Mouse (Mus musculus) layer of hippocampus, adult 11-12 months (tissue): ENCODE measurements around the gene Cdh8.

Source experiments
- DNase-seq: peaks from one replicate; pipeline ENCODE4 v3.0.0; 2022; ENCODE audit warnings: low spot score

Cdh8 gene

DNA sequence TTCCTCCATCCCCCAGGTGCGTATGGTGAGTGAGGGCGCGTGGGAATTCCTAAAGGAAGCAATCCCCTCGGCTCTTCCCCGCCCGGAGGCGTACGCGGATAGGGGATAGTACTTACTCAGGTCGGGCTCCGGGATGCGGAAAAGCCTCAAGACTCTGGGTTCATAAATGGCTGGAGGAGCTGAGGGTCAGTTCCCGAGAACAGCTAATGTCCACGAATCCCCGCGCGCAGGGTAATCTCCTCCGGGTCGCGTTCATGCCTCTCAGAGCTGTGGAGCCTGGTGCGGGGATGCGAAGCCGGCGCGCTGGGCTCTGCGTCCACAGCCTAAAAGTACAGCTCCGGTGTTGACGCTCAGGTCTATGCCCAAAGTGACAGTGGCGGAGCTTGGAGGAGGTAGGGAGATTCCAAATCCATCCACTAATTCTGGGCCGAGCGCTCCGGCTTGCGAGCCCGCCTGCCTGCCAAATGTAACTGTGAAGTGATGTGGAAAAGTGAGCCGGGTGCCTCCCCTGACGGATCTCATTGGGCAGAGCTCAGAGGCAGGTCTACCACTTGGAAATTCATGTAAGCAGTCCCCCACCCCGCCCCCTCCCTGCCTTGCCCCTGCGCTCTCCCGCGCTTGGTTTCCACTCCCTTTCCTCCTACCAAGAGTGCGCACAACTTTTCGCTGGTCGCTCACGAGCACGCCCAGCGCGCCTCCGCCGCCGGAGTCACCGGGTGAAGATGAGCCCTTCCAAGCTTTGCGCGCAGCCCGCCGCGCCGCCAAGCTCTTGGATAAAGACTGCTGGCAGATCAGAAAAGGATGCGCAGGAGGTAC is at the start of gene Cdh8:
Cdh8 (minus strand) TSS at position 506 of the 816 bp plus-strand sequence.
- DNase-seq, result peak; percentile 80

DNA sequence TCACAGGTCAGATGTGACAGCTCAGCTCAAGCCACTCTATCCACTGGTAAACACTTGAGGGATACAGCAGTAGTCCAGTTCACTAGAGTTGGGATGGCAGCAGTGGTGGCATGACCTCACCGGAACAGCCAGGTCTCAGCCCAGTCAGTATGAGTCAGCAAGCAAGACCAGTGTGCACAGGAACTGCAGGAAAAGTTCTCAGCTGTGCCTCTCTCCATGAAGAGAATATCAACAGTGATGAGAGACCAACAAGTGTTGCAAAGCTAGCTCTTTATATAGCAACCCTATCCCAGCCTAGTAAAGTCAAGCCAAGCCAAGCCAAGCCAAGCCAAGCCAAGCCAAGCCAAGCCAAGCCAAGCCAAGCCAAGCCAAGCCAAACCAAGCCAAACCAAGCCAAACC is 30.2 kb upstream of the Cdh8 start:
- DNase-seq, result no peak

DNA sequence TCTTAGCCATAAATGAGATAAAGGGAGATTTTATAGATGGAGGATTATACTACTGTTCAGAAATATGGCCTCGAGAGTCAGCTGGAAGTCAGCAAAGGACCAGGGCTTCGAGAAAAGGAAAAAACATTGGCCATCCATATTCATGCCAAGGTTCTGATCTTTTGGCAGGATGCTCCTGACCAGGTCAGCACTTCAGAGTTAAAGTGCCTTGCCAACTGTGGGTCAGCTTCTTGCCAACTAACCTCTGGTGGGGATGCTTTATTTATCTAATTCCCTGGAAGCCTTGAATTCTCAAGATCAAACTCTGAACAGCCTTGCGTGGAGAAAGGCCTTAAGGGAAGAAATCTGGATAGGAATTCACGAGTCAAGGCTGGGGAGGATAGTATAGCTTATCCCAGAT is 9.6 kb upstream of the Cdh8 start:
- no peak for DNase-seq

DNA sequence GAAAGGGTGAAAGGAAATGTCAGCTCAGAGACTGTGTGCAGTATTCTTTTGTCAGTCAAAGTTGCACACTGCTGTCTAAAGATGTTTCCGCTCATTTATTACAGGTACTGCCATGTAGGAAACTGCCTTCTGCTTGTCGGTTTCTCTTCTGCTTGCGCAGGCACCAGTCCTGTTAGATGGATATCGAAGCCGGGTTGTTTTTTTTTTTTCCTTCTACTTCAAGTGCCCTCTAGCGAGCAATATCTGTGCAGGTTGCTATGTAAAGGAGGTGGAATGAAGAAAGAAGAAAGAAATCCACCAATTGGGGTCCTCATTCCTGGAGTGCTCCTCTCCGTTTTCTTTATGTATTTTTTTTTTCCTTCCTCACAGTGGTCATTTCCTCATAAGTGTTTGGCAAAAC is 5.2 kb upstream of the Cdh8 start:
- DNase-seq, result peak; percentile 22

DNA sequence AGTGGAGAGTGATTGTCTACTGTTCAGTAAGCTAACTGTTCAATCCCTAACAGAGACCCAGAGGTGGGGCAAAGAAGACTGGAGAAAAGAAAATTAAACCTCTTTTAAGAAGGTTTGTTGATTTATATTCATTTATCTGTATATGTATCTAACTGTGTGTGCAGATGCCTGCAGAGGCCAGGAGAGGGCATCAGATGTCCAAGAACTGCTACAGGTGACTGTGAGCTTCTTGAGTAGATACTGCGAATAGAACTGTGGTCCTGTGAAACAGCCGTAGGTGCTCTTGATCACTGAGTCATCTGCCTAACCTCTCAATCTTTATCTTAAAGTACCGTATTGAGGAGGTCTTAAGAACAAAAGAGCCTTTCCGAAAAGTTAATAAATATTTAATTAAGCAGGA is 3.5 kb upstream of the Cdh8 start:
- no peak for DNase-seq

DNA sequence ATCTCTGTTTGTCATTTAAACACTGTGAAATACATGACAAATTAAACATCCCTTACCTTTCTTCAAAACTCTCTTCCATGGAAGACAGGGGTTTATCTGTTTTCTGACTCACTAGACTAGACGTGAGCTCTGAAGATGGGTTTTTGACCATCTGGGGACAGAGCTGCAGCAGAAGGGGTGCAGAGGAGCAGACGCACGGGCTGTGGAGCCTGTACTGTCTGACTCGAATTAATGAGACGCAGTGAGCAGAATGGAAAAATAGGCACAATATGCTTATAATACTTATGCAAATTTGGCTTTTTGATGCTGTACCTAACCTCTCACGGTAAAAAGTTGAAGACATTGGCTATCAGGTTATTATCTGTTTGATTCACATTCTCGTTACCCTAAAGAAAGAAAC is 1.2 kb upstream of the Cdh8 start:
- peak; percentile 43 for DNase-seq

DNA sequence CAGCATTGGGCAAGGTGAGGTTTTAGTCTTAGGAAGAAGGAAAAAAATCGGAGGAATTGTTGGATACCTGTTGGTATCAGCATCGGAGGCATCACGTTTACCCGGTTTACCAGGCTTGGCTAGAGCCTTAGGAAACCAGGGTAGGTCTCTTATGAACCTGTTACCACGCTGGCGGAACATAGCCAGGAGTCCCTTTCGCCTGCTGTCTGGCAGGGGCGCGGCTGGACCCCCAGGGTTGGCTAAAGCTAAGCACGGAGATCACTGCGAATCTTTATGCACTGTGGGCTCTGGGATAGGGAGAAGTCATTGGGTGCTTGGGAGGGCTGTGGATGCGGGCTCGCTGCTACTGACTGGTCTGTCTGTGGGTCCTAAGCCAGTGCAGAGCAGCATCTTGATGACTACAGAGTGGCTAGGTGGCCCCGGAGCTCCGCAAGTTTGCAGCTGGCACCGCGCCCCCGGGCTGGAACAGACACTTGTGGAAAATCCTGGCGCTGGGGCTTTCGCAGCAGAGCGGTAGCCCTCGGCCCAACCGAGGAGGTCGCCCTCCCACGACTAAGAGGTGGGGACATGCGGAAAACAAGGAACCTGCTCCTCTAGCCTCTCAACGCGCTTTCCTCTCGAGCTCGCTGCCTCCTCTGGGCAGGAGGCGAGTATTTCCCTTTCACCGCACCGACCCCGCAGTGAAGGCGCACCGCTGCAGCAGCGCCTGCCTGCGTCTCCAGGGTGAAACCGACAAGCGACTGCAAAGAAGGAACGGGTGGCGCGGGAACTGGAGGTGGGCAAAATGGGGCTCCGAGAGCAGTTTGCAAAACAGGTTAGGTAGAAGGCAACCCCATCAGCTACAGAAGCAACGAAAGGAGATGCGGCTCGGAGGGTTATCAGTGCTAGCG is 950 bp downstream of the Cdh8 start:
- DNase-seq, result peak; percentile 42

DNA sequence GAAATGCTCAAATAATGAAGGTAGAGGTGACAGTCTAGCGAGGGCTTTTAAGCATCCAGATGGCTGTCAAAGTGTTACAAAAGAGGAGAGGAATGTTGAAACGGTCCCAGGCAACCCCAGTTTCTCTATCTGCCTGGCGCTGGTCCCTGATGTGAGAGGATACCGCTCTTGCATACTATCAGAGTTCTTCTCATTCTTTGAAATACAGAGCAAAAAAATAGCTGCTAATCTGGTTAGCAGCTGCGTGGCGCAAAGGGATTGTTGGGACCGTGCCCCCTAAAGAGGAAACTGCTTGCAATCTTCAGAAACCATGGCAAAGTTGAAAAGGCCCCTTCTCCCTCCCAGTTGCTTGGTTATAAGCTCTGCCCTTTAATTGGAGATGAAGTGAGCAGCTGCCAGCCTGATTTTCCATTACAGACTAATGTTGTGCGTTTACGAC is 1.8 kb downstream of the Cdh8 start:
- DNase-seq, result no peak

DNA sequence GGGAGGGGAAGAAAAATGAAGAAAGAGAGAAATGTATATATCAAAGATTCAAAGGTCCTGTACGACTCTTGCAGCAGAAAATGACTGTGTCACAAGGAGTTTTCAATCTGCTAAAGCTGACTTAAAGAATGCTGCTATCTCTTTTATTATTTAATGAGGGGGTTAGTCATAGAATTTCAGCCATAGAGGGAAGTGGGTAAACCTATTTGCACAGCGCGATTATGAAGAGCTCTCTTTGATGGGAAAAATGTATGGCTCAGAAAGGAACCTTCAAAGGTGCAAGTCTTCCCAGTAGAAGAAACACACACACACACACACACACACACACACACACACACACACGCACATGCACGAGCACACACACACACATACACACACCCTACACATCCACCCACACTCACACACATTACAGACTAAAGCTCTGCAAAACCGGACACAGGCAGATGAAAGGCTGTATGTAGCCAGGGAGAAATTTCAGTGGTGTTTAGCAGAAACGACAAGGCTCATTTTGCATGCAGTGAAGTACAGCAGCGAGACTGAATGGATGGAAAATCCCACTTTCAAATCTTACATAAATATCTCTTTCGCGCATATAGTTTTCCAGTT is 2.3 kb downstream of the Cdh8 start:
- no peak for DNase-seq

DNA sequence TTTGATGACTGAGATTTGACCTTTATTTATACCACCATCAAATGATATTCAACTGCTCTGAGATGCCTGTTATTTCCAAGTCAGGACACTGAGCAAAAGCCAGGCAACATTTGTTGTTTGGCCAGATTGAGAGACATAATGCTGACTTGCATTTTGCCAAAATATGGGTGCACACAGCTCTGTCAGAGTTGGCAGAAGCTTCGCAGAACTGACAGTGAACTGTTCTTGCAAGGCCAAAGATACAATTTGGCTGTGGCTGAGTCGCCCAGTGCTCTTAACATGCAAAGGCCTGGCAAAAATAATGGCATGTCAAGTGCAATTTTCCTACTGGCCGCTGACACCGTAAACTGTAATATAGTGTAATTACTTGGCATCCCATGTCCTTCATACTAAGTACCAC is 22.4 kb downstream of the Cdh8 start:
- DNase-seq, result no peak

DNA sequence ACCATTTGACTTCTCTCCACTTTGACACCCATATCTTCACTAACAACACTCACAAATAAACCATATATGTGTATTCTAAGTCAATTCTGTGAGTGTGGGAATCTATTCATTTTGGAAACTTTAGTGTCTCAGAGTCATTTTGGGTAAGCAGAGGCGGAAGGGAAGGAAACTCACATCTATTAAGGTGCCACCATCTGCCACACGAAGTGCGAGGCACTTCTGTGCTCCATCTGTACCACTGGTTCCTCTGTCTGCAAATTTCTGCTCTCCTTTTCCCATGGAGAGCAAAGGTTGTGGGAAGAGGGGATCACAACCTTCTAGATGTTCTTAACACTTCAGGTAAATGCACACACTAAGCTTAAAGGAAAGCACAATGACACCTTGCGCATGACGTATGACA is 46.2 kb downstream of the Cdh8 start:
- DNase-seq, result no peak

DNA sequence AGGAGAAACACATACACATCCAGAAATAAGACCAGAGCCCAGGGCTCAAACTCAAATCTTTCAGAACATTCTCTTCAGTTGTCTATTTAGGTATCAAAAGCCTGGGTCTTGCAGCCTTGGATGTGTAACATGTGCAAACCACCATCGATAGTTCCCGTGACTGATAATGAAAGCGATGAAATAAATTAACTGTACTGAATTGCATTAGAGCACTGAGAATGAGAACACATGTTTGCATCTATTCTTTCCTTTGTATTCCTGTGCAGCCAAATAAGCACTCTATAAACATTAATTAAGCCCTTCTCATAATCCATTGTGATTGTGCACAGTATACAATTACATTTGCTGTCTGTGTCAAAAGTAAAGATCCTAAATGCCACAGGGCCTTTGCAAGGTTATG is 47.1 kb downstream of the Cdh8 start:
- no peak for DNase-seq

DNA sequence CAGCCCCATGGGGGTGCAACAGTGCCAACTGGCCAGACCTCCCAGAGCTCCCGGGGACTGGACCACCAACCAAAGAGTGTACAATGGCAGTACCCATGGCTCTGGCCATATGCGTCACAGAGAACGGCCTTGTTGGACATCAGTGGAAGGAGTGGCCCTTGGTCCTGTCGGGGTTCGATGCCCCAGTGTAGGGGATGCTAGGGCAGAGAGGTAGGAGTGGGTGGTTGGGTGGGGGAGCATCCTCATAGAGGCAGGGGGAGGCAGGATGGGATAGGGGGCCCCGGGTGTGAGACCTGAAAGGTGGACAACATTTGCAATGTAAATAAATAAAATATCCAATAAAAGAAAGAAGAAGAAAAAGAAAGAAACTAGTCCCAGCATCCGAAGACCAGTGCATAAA is 47.8 kb downstream of the Cdh8 start:
- no peak for DNase-seq

DNA sequence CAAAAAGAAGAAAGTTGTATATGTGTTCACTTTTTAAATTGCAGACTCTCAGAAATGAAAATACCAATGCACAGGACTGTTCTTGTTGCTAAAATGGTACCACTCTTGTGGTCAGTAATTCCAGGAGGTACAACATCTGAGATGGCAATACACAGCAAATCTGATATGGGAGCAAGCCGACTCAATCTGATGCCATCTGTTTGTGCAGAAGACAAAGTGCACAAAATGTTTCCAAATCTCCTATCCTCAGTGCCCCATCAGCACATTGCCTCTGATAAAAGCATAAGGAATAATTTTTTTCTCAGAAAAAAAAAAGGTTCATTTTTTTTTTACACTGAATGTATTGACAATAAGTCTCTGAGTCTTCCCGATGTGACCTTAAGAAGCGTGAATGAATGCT is 62.3 kb downstream of the Cdh8 start:
- DNase-seq, result no peak

DNA sequence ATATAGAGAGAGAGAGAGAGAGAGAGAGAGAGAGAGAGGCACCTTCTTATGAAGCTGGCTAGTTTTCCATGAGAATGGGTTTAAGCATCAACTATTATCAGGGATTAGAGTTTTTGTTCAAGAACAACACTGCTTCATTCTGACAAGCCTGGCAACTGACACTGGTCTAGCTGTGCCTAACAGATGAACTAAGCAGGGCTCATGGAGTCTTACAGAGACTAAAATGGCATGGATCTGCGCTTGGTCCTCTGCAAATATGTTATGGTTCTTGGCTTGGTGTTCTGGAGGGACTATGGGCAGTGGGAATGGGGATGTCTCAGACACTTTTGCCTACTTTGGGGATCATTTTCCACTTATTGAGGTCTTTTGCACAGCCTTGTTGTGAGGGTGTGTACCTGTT is 63.0 kb downstream of the Cdh8 start:
- DNase-seq, result no peak

DNA sequence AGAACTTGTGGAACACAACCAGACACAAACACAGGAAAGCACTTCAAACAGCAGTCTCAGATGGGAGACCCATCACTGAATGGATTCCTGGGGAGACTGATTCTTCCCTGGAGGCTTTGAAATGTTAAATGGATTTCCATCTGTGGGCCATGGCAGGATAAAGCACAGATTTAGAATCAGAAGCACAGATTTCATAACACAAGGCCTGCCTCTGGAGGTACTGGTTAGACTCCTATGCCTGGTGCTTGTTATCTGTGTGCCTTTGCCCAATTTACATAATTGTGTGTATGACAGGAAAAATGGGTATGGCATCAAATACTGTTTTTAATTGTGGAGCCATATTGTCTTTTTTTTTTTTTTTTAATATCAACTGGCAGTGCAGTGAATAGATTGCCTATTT is 66.8 kb downstream of the Cdh8 start:
- DNase-seq, result no peak

DNA sequence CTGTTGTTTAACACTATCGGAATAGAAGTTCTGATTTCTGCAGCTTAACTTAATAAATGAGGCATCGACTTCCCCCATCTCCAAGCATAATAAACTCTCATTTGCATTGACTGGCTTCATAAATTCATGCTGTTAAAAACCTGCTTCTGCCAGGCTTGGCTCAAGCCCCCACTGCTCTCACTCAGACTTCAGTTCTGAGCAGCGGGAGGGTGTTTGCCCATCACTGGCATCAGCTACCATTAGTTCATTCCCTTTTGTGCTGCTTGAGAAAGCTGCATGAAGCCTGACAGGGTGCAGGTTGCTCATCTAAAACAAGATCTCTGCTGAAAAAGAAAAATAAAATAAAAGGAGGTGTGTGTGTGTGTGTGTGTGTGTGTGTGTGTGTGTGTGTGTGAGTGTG is 67.7 kb downstream of the Cdh8 start:
- DNase-seq, result no peak

DNA sequence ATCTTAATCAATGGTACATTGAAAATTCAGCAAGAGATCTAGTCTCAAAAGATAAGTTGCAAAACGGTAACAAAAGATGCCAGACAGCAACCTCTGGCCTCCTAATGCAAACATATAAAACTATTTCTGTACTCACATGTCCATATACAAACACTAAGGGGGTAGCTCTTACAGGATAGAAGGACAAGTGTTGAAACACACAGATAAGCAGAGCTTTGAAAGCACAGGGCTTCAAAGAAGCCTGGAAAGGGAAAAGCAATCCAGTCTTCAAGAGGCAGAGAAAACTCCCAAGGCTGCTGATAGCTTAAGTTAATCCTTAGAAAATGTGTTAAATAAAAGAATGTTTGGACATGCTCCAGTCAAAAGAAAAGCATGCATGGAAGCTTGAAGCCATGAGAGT is 77.0 kb downstream of the Cdh8 start:
- no peak for DNase-seq

DNA sequence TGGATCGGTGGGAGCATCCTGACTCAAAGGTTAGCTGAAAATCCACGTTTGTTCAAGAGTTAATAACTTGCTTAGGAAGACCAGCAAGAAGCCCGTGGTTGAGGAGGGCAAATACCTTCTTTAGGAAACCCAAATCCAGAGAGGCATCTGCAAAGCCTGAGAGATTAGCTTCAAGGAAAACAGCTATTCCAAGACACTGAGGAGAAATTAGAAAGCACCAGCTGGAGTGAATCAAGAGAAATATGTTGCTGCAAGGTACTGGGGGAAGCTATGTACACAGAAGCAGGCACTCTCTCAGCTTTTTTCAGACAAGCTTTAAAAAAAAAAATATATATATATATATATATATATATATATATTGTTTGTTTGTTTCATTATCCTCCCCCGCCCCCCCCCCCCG is 88.7 kb downstream of the Cdh8 start:
- DNase-seq, result no peak

DNA sequence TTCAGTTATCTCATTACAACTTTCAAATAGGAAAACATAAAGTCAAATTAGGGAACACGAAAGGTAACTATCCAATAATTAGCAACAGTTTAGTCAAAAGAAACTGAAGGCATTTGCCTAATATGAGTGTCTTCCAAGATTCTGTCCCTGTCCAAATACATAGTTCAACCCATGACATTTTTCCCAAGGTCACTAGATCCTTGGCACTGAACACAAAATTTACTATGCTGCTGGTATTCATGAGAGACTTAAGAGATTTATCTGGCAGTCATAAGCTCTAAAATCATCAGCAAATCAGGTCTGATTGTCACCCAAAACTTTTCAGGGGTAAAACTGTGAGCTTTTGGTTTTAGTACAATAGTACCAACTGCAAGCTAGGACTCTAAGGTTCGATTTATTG is 101.7 kb downstream of the Cdh8 start:
- no peak for DNase-seq

DNA sequence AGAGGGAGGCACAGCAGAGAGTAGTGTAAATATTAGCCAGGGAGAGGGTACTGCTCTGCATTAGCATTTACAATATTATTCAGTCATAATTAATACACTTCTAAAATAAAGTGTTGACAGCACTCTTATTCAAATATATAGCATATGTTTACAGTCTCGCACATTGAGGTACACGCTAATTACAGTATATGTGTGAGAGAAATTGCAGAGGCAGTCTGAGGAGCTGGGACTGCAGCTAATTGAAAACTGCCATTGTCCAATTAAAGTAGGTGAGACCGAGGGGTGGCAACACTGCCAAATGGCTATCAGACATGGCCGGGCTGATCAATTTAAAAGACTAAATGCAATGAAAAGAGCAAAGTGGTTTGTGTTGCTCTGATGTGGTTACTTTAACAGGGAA is 112.1 kb downstream of the Cdh8 start:
- no peak for DNase-seq

DNA sequence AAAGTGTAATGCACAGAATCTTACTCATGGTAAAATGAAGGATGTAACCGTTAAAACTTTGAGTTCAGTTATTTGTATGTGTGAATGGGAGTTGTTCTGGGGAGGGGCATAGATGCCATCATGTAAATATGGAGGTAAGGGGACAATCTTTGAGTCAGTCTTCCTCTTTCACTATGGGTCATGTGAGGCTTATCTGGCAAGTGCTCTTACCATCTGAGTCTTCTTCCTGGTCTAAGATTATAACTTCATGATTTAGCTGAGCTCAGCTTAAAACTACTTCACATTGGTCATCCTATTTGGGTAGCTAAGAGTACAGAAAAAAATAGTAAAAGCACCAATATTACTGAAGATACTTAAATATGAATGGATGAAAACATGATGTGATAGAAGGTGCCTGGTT is 126.1 kb downstream of the Cdh8 start:
- no peak for DNase-seq

DNA sequence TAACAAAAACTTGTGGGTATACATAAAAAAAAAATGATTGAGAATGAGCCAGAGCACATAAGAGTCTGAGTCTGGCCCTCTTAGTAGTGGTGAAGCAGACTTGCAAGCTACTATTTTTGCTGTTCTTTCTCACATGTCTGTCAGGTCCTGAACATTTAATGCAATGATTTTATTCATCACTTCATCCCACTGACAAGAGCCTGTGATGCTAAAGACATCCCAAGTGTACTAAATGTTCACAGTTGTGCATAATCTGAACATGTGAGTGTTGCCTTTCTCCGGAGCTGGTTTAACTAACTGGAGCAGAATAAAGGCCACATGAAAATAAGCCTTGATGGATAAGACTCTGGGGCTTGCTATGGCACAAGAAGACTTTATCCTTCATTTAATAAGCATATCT is 131.2 kb downstream of the Cdh8 start:
- no peak for DNase-seq
